21 mouse cellular contexts compared by ENCODE assay signal in the genomic region with DNA sequence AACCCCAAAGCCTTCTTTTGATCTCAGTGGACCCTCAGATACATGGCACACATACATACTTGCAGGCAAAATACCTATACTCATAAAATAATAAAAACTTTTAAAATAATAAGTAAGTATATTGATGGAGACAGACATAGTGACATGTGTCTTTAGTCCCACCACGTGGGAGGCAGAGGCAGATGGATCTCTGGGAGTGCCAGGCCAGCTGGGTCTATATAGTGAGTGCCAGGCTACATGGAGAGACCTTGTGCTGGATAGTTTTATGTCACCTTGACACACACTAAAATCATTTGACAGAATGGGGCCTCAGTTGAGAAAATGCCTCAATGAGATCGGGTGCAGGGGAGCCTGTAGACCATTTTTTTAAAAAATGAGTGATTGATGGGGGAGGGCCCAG. TPM values are rescaled to one million over a fixed set of nuclear protein-coding genes. Genes with fewer than 3 reads are reported as not detected.
DNase-seq lines count a peak whose midpoint lies in the region; ATAC-seq lines count a peak whose summit lies in the region.
"Had no signal": no experiment of that assay in that cellular context is flagged by ENCODE, and none has a peak within 500 bp of the region (broad histone marks: within the 10 kb centered on the region; RNA-seq: fewer than 3 reads in every experiment).

No protein-coding gene starts in this region.

- intact Hi-C loops in left cerebral cortex, postnatal 4 days (cut with DNase I), result no loop called here
- intact Hi-C loops in left cerebral cortex, postnatal 36 days (cut with DNase I), result loop anchor here (5.0 kb wide), 1 partner anchor 39 kb away; no protein-coding TSS in a partner anchor

- ATAC-seq in cerebellum, adult (ENCODE audit: insufficient number of reproducible peaks, low FRiP score, low TSS enrichment), result no peak
- ATAC-seq: activated CD4-positive, CD25-positive, alpha-beta regulatory T cell, adult 4 months; CD4-positive, CD25-positive, alpha-beta regulatory T cell, adult 4 months; forebrain, embryonic 13.5 days; forebrain, embryonic 15.5 days; forebrain, postnatal 0 days; Patski had no signal

- DNase-seq in cerebellum, postnatal 10 days, result peak; percentile 50 to 52
- DNase-seq in layer of hippocampus, adult 9-11 months, result peak; percentile 49
- DNase-seq in layer of hippocampus, adult 11-12 months (ENCODE audit: low spot score), result no peak
- DNase-seq in left cerebral cortex, postnatal 4 days, result peak; percentile 20
- no peak for DNase-seq in left cerebral cortex, postnatal 36 days (ENCODE audit: low spot score in 2 of 2)
- DNase-seq: adrenal gland, adult 8-10 months; adrenal gland, postnatal 14 days; adrenal gland, postnatal 36 days; B cell, adult 2 months; cerebellum, adult 11 months; cerebellum, adult 18-20 months; cerebellum, adult 8-10 months; cerebellum, adult 9-11 months; cerebellum, postnatal 25 days; forebrain, postnatal 0 days had no signal

RNA-seq across cellular contexts. Expression of a gene that starts 41.8 kb away (rescaled TPM):
- 10 to 100 TPM; 33.3 to 36.0 TPM for total RNA-seq in left cerebral cortex, postnatal 4 days (2021)
- total RNA-seq in left cerebral cortex, postnatal 36 days (2021), result 10 to 100 TPM; 33.9 to 36.2 TPM

Comparison
In these comparisons a context has a peak if more than half of its experiments do, and no peak if none do; other contexts are left out.
1. DNase-seq: peak in cerebellum, postnatal 10 days (2 of 2), layer of hippocampus, adult 9-11 months (single experiment) and left cerebral cortex, postnatal 4 days (single experiment); none in layer of hippocampus, adult 11-12 months (single experiment) and left cerebral cortex, postnatal 36 days (0 of 2).